Mouse (Mus musculus): ENCODE measurements around the gene Stx6.

Stx6 gene

DNA sequence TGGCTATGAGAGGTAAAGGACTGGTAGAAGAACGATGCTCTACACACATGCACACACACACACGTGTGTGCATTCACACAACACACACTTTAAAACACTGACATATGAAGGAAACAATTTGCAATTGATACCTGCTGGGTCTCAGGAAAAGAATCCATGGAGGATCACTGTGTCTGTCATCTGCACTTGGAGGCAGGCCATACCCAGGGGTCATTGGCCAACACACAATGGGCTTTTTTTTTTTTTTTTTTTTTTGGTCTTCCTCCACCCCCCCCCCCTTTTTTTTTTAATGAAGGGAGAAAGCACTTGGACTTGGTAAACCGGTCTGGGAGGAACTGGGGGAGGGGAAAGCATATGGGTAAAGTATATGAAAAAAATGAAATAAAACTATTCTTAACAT is 49.3 kb downstream of the Stx6 start:
- no peak for DNase-seq (ENCODE audit: low read depth)

DNA sequence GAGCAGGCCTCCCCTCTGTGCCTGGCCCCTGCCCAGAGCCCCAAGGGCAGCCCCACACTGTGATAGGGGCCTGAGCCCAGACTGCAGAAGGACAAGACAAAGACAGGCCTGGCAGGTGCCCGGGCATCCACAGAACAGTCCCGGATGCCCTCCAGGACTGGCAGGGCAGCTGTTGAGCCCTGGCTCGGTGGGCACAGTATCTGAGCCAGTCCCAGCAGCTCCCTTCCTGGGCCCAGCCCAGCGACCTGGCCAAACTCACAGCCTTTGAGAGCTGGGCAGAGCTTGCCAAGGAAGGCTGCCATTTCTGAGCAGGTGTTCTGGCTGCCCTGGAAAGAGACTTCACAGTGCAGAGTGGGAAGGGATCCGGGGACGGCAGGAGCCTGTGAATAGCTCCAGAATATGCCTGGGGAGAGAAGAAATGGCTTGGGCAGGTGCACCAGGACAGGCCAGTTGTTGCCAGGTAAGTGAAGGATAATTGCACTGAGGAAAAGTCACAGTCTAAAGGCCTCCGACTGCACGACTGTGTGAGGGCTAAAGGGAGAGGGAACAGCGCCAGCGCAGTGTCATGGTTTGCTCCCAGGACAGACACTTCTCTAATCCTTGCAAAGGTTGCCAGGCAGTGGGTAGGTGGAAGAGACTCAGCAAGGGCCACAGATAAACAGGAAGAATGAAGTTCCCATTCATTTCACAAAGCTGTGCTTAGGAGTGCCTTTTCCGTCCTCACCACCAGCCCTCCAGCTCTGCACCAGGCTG is 51.7 kb downstream of the Stx6 start:
- DNase-seq (ENCODE audit: low read depth), result no peak

DNA sequence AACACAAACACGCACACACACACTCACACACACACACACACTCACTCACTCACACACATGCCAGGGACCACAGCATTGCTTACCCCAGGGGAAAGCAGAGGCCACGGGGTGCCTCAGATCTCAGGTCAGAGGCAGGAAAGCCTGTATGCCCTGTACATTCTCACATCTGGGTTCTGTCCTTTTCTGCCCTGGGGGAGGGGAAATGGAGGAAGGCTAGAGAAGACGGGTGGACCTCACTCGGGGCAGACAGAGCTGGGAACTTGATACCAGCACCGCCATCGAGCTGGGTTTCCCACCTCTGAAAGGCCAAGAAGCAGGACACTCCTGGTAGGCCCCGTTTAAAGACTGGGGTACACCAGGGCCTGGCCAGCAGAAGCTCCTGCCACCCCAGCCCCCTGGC is 52.5 kb downstream of the Stx6 start:
- DNase-seq (ENCODE audit: low read depth), result no peak

DNA sequence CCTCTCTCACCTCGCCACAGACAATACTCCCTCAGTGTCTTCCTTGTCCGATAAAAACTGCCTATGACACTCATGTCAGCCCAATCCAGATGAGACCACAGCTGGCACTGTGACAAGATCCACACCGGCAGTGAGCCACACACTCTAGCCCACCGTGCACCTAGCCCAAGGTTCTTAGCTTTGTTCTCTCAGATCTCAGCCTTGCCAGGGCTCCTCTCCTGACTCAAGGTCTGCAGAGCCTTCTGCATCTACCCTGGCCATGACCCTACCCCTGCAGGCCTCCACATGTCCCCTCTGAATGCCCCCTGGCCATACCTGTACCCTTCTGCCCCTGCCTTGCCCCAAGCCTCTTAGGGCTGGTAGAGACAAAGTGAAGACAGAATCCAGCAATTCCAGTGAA is 53.6 kb downstream of the Stx6 start:
- DNase-seq (ENCODE audit: low read depth), result no peak

DNA sequence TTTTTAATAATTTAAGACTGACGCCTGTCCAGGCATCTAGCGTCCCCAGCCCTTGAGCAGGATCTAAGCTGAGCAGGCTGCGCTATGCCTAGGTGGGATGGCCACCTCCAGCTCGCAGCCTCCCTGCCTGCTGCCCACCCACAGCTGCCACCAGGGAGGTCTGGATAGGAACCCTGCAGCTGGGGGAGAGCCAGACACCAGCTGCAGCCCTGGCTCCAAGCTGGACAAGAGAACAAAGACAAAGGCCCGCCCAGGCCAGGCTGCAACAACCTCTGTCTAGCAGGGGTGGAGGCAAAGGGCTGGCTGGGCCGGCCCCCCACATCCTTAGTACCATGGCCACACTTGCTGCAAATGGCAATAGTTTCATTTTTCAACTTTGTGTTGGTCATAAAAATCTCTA is 54.0 kb downstream of the Stx6 start:
- DNase-seq (ENCODE audit: low read depth), result peak; percentile 24

DNA sequence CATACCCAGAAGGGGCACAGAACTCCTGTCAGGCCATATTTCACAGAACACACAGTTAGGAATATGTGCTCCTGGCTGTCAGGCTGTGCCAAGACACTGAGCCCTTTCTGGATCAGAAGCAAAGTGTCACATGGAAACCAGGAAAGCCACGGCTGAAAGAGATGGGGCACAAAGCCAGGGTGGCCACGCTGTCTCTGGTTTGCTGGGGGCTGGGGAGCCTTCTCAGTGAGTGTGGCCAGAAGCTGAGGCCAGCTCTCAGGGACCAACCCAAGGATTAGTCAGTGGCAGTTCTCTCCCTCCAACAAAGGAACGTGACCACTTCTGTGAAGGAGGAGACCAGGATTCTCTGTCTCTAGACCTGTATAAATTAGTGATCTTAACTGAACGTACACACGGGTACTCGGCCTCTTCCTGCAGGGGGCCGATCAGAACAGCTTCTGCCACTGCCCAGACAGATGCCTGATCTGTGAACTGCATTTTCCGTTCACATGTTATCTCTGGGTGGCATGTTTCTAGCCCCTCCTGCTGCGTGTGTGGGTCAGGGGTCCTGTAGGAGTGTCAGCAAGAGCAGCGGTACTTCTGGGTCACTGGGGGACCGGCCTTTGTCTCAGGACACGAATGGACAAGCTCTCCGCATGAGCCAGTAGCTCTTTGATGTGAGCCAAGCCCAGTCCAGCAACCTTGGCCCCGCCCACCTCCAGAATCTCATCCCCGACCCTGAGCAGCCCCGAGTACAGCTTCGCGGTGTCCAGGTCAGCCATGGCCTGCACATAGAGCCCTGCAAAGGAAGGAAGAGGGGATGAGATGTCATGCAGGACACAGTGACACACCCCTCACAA is 54.6 kb downstream of the Stx6 start:
- no peak for DNase-seq (ENCODE audit: low read depth)

DNA sequence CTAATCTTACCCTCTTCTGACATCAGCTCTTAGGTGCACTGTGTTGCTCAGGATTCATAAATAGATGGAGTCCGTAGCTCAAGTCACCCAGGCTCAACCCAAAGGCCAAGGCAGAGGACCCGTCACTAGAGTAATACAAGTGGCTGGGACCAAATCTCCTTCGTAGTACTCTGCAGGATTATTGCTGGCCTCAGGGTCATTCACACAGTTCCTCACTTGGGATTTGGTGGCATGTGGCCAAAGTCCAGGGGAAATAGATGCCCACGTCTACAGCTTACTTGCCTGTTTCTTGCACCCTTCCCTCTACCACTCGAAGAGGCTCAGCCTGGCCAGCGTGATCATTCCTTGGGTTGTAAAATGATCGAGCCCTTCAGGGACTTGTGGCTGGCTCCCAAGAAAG is 55.4 kb downstream of the Stx6 start:
- no peak for DNase-seq (ENCODE audit: low read depth)

DNA sequence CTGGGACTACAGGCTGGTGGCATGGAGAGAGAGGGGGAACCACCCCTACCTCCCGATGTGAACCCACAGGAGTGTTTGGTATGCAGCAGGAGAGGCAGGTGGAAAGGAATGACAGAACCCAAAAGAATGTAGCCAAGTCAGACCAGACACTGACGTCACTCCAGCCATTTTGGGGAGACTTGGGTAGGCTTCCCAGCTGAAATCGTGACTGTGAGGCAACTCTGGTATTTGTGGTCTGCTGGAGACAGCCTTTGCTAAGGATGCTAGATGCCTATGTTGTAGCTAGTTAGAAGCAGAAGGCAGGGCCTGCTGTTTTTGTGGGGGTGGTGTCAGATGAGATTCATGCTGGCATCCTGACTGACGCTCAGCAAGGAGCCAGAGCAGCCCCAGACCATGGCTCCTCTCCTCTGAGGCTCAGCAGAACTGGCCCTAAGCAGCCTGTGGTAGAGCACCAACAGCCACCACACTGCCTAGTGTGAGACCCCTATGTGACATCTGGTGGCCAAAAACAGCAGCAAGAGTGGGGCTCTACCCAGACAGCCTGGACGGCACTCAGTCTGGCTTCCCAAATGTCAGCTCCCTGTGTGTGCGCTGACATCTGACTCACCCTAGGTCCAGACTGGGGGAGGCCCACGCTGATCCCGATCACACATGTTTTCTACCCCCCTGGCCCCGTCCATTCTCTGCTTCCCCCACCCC is 56.7 kb downstream of the Stx6 start:
- DNase-seq (ENCODE audit: low read depth), result peak; percentile 80

DNA sequence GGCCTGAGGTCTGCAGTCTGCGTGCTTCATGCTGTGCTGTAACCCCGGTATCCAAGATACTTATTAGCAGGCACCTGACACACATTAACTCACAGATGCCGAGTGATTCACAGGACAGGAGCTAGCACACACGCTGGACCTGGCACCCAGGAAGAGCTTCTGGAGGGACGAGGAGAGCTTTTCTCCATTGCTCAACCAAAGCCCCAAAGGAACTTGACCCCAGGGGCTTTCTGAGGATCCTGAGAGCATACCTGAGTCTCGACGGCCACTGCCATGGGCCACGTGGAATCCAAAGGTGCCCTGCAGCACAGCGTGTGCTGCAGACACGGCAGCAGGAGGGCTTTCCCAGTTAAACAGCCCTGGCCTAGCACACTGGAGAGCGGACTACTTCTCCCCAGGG is 57.8 kb downstream of the Stx6 start:
- peak; percentile 26 for DNase-seq (ENCODE audit: low read depth)

DNA sequence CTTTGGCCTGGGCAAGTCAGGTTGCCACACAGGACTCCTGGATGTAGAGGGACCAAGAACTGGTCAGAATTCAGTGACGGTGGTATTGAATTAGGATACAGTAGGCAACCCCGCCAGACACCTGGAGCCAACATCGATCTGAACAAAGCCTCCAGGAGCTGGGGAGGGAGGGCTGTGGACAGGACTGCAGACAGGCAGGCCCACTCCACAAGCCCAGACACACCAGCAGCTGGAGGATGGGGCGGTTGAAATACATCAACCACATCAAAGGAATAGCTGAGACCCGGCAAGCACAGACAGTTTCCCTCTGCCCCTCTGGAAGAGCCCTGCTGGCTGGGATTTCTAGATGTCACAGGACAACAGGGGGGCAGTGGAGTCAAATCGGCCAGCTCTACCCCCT is 58.3 kb downstream of the Stx6 start:
- no peak for DNase-seq (ENCODE audit: low read depth)

DNA sequence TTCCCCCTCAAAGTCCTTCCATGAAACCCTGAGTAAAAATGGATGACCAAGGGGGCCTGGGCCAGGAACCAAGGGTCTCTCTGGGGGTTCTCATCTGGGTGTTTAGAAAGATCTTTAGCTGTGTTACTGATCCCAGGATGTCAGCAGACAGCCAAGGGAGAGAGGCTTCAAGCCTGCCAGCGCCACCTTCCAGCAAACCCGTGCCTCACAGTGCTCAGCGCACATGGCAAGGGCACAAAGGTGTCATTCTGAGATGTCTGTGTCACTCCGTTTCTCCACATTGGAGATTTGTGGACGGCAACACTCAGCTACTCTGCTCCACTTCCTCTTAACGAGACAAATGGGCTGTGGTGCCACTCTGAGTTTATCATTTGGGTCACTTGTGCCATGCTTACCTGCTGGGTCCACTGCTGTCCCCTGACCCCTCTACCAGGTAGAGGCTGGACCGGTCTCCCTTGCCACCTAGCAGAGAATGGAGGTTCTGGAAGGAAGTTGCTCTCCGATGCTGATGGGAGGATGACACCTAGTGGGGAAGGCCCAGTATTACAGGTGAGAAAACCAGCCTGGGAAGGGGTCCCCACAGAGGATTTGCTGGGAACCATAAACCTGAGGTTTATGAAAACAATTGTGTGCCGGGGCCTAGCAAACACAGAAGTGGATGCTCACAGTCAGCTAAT is 59.5 kb downstream of the Stx6 start:
- peak; percentile 81 for DNase-seq (ENCODE audit: low read depth)

DNA sequence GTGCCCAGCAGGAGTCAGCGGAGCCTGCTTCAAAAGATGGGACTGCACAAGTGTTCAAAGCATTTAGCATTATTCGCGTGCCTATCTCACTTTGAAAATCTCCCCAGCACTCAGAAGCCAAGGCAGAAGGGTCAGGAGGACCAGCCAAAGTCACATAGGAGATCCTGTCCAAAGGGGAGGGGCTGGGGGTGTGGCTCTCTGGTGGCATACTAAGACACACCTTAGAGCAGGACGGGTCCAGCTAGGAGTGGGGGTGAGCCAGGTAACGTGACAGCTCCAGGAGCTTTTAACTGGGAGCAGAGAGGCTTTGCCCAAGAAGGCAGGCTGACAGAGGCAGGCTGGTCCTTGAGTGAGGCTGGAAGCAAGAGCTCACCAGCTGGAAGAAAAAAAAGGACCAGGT is 60.4 kb downstream of the Stx6 start:
- no peak for DNase-seq (ENCODE audit: low read depth)

DNA sequence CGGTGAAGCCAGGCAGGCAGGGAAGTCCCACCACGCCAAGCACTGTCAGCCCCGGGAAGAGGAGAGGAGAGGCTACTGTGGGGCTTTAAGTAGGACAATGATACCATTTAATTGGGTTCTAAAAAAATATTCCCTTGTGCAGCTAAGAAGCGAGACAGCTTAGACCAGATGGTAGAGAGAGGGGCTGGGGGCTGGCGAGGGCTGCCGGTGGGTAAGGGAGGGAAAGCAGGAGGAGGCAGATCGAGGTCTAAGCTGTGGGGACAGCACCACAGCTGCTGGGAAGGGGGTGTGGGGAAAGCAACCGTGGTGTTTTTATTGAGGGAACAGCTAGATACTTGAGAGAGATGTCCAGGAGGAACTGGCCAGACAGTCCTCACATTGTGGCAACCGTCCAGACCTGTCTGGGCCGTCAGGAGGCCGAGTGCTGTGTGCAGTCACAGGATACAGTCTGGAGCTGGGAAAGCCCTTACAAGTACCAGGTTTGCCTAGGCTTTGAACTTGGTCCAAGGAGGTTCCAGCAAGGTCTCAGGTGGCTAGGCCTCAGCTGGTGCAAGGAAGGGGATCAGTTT is 63.7 kb downstream of the Stx6 start:
- DNase-seq (ENCODE audit: low read depth), result no peak

DNA sequence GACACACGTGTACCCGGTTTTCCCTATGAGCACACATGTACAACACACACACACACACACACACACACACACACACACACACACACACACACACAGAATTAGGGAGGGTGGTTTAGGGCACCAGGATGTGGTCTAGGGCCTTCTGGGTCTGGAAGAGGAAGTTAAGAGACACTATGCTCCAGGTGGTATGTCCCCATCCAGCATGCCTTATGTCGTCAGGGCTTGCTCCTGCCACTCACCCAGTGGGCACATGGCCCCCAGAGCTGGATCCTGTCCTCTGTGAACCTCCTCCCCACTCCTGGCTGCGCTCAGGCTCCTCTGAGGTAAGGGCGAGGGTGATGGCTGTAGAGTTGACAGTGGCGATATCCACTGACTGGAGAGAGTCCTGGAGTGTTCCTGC is 64.5 kb downstream of the Stx6 start:
- no peak for DNase-seq (ENCODE audit: low read depth)

DNA sequence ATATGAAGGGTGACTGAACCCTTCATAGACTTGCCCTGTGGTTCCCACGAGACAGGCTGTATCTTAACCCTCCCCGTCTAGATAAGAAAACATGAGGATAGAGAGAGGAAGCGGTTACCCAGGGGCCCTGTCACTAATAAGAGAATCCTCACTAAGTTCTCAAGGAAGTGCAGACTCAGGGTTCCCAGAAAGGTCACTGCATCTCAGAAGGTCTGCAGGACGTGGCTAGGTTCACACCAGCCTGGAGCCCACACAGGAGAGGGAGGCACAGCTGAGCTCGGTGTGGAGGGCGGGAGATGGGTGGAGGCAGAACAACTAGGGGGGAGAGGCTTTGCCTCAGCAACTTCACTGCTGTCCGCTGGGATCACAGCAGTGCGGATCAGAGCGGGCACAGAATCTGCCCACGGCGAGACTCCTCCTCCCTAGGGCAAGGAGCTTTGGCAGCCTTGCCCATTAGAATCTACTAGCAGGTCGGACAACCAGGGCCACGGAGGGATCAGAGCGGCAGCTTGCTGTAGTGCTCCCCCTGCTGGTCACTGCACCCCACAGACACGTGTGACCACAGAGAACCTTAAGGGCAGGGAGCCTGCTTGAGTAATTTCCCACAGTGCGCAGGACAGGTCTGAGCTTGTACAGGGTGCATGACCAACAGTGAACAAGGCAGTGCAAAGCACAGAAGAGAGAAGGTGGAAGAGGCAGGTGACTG is 65.5 kb downstream of the Stx6 start:
- DNase-seq (ENCODE audit: low read depth), result peak; percentile 87

DNA sequence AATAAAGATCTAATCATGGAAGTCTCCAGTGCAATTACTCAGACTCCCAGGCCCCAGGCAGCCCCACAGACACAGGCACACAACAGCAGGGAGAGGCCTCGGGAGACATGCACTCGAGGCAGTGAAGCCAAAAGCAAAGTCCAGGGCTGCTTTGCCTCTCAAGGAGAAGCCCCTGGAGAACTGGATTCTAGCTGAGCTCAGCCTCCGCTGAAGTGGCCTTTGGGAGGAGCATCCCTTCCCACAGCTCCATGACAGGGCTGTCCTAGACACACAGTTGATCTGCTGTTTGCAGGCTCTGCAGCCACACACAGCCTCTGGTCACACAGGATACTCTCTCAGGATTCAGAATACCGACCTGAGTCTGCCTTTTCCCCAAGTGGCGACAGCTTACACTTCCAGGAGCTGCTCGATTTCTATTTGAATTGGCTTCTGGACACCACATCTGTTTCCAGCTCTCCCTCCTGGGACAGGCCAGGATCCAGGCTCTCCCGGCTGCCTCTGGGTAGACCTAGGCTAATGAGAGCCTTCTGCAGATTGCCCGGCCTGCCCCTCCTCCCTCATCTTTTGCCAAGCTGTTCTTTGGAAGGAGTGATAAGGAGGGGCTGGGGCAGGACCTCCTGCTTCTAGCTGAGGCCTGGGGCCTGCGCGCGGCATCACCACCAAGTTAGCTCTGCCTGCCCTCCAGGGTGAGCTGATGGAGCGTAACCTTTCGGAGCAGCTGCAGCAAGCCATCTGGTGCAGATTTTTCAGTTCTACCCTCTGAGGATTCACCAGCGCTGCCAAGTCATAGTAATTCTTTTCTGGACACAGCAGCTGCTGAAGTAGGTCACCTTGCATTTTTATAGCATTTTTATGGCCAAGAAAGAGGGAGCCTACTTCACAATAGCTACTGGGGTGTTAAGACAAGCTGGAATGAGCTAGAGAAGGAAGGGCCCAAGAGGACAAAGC is 71.2 kb downstream of the Stx6 start:
- DNase-seq (ENCODE audit: low read depth), result peak; percentile 79

DNA sequence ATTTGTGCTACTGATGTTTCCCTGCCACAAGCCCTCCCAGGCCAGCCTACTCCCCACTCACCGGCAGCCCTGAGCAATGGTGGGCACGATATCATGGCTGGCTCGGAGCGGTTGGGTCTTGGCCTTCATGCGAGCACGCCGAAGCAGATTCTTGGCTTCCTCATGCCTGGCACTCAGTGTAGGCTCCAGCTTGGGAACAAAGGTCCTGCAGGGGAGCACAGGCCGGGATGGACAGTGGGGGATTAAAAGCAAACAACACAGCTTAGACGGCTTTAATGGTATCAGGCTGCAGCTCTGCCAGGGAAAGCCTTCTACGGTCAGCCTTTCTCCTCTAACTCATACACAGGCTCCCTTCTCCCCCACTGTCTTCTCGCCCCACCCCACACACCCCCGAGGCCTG is 73.9 kb downstream of the Stx6 start:
- no peak for DNase-seq (ENCODE audit: low read depth)

DNA sequence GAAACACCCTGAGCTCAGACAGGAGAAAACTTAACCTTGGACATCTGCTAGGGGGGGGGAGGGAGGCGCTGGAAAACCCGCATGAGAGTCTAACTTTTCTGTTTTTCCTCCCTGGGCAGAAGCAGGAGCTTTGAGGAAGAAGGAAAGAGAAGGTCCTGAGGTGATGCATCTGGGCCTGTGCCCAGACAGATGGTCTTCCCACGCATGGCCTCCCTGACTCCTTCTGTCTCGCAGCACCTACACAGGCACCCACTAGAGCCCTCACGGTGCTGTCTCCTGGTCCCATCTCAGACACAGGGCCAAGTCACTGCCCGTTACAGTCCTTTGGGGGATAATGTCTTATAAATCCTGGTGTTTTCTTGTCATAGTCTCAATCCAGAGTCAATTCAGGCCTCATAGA is 74.3 kb downstream of the Stx6 start:
- no peak for DNase-seq (ENCODE audit: low read depth)

DNA sequence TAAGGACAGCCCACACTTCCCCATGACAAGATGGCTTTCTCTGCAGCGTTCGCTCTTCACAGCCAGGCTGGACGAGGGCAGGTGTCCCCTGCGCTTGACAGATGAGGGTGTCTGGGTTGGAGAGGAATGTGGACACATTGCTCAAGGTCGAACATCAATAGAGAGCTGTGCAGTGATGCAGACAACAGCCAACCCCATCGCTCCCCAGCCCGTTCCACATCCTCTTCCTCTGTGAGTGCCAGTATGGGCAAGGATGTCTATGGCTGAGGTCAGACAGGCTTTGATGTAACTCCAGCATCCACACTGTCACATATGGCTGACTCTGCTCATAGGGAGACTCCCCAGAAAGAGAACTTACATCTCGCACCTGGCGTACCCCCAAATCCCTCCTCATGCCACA is 74.9 kb downstream of the Stx6 start:
- no peak for DNase-seq (ENCODE audit: low read depth)

DNA sequence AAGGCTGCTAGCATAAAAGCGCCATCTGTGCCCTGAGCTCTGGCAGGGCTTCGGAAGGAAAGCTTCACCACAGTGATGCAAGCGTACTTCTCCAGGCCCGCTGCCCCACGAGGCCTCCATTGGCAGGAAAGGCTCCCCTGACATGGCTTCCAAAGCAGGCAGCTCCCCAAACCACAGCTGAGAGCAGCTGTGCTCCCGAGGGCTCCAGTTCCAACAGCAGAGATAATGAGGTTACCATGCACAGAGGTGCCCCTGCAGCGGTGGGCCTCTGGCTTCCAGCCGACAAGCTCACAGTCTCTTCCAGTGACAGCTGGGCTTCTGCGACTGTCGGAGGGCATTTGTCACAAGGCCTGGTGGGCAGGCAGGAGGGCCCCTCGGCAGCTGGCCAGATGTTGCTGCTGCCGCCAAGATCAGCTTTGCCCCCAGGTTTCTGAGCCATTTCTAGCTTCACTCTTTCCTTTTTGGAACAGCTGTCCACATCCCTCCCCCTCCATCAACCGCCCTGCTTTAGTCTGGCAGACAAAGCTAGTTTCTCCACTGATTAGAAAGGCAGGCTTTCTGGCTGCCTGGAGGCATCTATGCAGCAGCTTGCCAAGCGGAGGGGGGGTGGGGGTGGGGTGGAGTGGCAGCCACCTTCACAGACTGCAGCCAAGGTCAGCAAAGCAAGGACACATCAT is 75.6 kb downstream of the Stx6 start:
- DNase-seq (ENCODE audit: low read depth), result peak; percentile 86
